Mouse (Mus musculus): ENCODE data around the gene Pign.

GRCm38 (mm10) chr1:105580909-105581308, 82.6 kb downstream of the Pign start:
- TF ChIP-seq EP300 (IDR thresholded peaks at IDR 0.05; ENCODE audit: low read depth) (no peak), CTCF (IDR thresholded peaks at IDR 0.05; ENCODE audit: low read depth) (no peak)

Measured in heart, postnatal 0 days (tissue).